Mouse (Mus musculus) ES-Bruce4 (cell line): ENCODE results near the gene Runx2. TPM values are rescaled to one million over a fixed set of nuclear protein-coding genes. Genes with fewer than 3 reads are reported as not detected.

ENCODE experiments used
- H3K27ac ChIP-seq: 2 replicates; pipeline ENCODE4 v1.5.1; 2012; ENCODE audit warnings: low read length, inconsistent platforms; ENCODE audit not compliant: insufficient read depth
- H3K27me3 ChIP-seq: 2 replicates; pipeline ENCODE4 v1.6.1; 2012; ENCODE audit warnings: mild to moderate bottlenecking, low read length, inconsistent platforms; ENCODE audit not compliant: control insufficient read depth, poor library complexity, insufficient read depth, severe bottlenecking
- H3K36me3 ChIP-seq: 2 replicates; pipeline ENCODE4 v1.6.1; 2012; ENCODE audit warnings: inconsistent platforms, mild to moderate bottlenecking, low read length, moderate library complexity; ENCODE audit not compliant: control insufficient read depth, poor library complexity, insufficient read depth, severe bottlenecking
- H3K4me1 ChIP-seq: one replicate; pipeline ENCODE4 v1.8.1; 2011; ENCODE audit warnings: low read length; ENCODE audit not compliant: control insufficient read depth, insufficient read depth
- H3K4me3 ChIP-seq: 2 replicates; pipeline ENCODE4 v1.5.1; 2011; ENCODE audit warnings: low read depth, mild to moderate bottlenecking, low read length
- H3K9ac ChIP-seq: 2 replicates; pipeline ENCODE4 v1.6.1; 2012; ENCODE audit warnings: low read depth, mild to moderate bottlenecking, inconsistent platforms; ENCODE audit not compliant: poor library complexity, severe bottlenecking
- H3K9me3 ChIP-seq: replicated peaks from 2 replicates; pipeline ENCODE4 v1.6.1; 2012; ENCODE audit warnings: mild to moderate bottlenecking, low read length, inconsistent platforms; ENCODE audit not compliant: control insufficient read depth, poor library complexity, insufficient read depth, severe bottlenecking
- CTCF ChIP-seq: IDR thresholded peaks from one replicate; pipeline ENCODE4 v1.8.1; 2011; ENCODE audit warnings: low read depth, low read length
- EP300 ChIP-seq: IDR thresholded peaks from 2 replicates; pipeline ENCODE4 v1.6.1; 2011; ENCODE audit warnings: low read depth, low read length; ENCODE audit not compliant: insufficient read depth
- POLR2A ChIP-seq: IDR thresholded peaks from one replicate; pipeline ENCODE4 v1.8.1; 2011; ENCODE audit warnings: low read length; ENCODE audit not compliant: insufficient read depth
- polyA plus RNA-seq: library from polyadenylated mRNA; stranded (reverse); fragments of >200 nt; gene quantifications from 2 replicates; pipeline ENCODE4 v1.2.4, GENCODE M21; 2011; ENCODE audit warnings: low read depth; ENCODE audit not compliant: missing spikeins, insufficient read depth, insufficient read length

Gene Runx2
- polyA plus RNA-seq, 1 experiment: 0.39 TPM

GRCm38 (mm10) chr17:44649056-44649455 lies 165.5 kb downstream of the Runx2 start:
- H3K9ac ChIP-seq: no peak overlapping the region
- no peak overlapping the region for H3K27ac ChIP-seq
- H3K27me3 ChIP-seq: no peaks in the 10 kb centered on the region
- no peaks in the 10 kb centered on the region for H3K36me3 ChIP-seq
- H3K9me3 ChIP-seq: no peaks in the 10 kb centered on the region
- TF ChIP-seq EP300: peak; percentile 83
- TF ChIP-seq CTCF: no peak
- no peak overlapping the region for H3K4me3 ChIP-seq
- peaks cover 1% of the 10 kb centered on the region for H3K4me1 ChIP-seq

- Histone ChIP-seq H3K36me3 (no peaks in the 10 kb centered on the region), H3K4me1 (peaks cover 1% of the 10 kb centered on the region), H3K9ac (no peak overlapping the region), H3K9me3 (no peaks in the 10 kb centered on the region), H3K27me3 (no peaks in the 10 kb centered on the region), H3K4me3 (no peak overlapping the region), H3K27ac (no peak overlapping the region)
- TF ChIP-seq POLR2A: no peak
- no peak for TF ChIP-seq CTCF
- no peak for TF ChIP-seq EP300
Measured at GRCm38 (mm10) chr17:44647916-44648315, 166.7 kb downstream of the Runx2 start.

- peaks cover 1% of the 10 kb centered on the region for H3K4me1 ChIP-seq
- no peaks in the 10 kb centered on the region for H3K27me3 ChIP-seq
- H3K9ac ChIP-seq: no peak overlapping the region
- H3K9me3 ChIP-seq: no peaks in the 10 kb centered on the region
- H3K36me3 ChIP-seq: no peaks in the 10 kb centered on the region
- no peak overlapping the region for H3K27ac ChIP-seq
- H3K4me3 ChIP-seq: no peak overlapping the region
- TF ChIP-seq EP300 (no peak), CTCF (no peak), POLR2A (no peak)
Measured at GRCm38 (mm10) chr17:44645146-44645545, 169.5 kb downstream of the Runx2 start.

- Histone ChIP-seq H3K36me3 (no peaks in the 10 kb centered on the region), H3K27ac (no peak overlapping the region), H3K9ac (no peak overlapping the region), H3K4me3 (no peak overlapping the region), H3K4me1 (no peaks in the 10 kb centered on the region), H3K27me3 (no peaks in the 10 kb centered on the region), H3K9me3 (no peaks in the 10 kb centered on the region)
- TF ChIP-seq POLR2A (no peak), CTCF (no peak), EP300 (no peak)
Measured at GRCm38 (mm10) chr17:44643260-44643659, 171.3 kb downstream of the Runx2 start.

GRCm38 (mm10) chr17:44642126-44642525 lies 172.5 kb downstream of the Runx2 start:
- H3K9ac ChIP-seq: no peak overlapping the region
- H3K4me3 ChIP-seq: no peak overlapping the region
- H3K27ac ChIP-seq: no peak overlapping the region
- H3K36me3 ChIP-seq: no peaks in the 10 kb centered on the region
- H3K9me3 ChIP-seq: no peaks in the 10 kb centered on the region
- no peaks in the 10 kb centered on the region for H3K4me1 ChIP-seq
- no peak for TF ChIP-seq EP300
- no peak for TF ChIP-seq CTCF
- no peaks in the 10 kb centered on the region for H3K27me3 ChIP-seq

- Histone ChIP-seq H3K9me3 (no peaks in the 10 kb centered on the region), H3K36me3 (no peaks in the 10 kb centered on the region), H3K27ac (no peak overlapping the region), H3K9ac (no peak overlapping the region), H3K27me3 (no peaks in the 10 kb centered on the region), H3K4me1 (no peaks in the 10 kb centered on the region), H3K4me3 (no peak overlapping the region)
- TF ChIP-seq POLR2A: no peak
- TF ChIP-seq CTCF: no peak
- no peak for TF ChIP-seq EP300
Measured at GRCm38 (mm10) chr17:44640910-44641309, 173.7 kb downstream of the Runx2 start.
